Mouse (Mus musculus) neural tube, embryonic 14.5 days (tissue): ENCODE data around the gene Csnk1e. TPM values are rescaled to one million over a fixed set of nuclear protein-coding genes. Genes with fewer than 3 reads are reported as not detected.

ENCODE experiments used
- ATAC-seq: fragments of 200-750 bp; cut with Nextera tagmentation; 2 replicates; pipeline ENCODE4 v1.8.0; 2017; ENCODE audit warnings: low read depth, mild to moderate bottlenecking, moderate TSS enrichment, moderate library complexity
- H3K27ac ChIP-seq: fragments of 300-500 bp; sonication (generic); 2 replicates; pipeline ENCODE4 v1.5.1; 2014; ENCODE audit warnings: low read depth, mild to moderate bottlenecking, control low read depth, low read length, moderate library complexity, mixed read lengths
- H3K27me3 ChIP-seq: fragments of 300-500 bp; sonication (generic); 2 replicates; pipeline ENCODE4 v1.6.1; 2014; ENCODE audit warnings: low read length; ENCODE audit not compliant: control insufficient read depth, insufficient read depth
- H3K36me3 ChIP-seq: fragments of 300-500 bp; sonication (generic); 2 replicates; pipeline ENCODE4 v1.6.1; 2014; ENCODE audit warnings: low read length, mixed read lengths; ENCODE audit not compliant: control insufficient read depth, insufficient read depth
- H3K4me1 ChIP-seq: fragments of 300-500 bp; sonication (generic); 2 replicates; pipeline ENCODE4 v1.6.1; 2014; ENCODE audit warnings: low read length; ENCODE audit not compliant: control insufficient read depth, insufficient read depth
- H3K4me2 ChIP-seq: fragments of 300-500 bp; sonication (generic); 2 replicates; pipeline ENCODE4 v1.6.1; 2014; ENCODE audit warnings: mild to moderate bottlenecking, low read depth, low read length, control low read depth
- H3K4me3 ChIP-seq: fragments of 300-500 bp; sonication (generic); 2 replicates; pipeline ENCODE4 v1.5.1; 2014; ENCODE audit warnings: low read depth, low read length, control low read depth, mixed read lengths
- H3K9ac ChIP-seq: fragments of 300-500 bp; sonication (generic); replicated peaks from 2 replicates; pipeline ENCODE4 v1.6.1; 2014; ENCODE audit warnings: low read depth, mild to moderate bottlenecking, control low read depth, low read length, mixed read lengths
- H3K9me3 ChIP-seq: fragments of 300-500 bp; sonication (generic); 2 replicates; pipeline ENCODE4 v1.6.1; 2016; ENCODE audit warnings: low read length; ENCODE audit not compliant: control insufficient read depth
- WGBS: fragments of 180-500 bp; shearing (Covaris S2); extraction: QIAGEN DNeasy Blood & Tissue Kit; methylation state at CpG from one replicate; pipeline ENCODE4 v1.1.7; 2014; 5-methylcytosine and 5-hydroxymethylcytosine counted together
- polyA plus RNA-seq: library from polyadenylated mRNA; unstranded; fragments of >200 nt; fragmentation: Nextera tagmentation; extraction: Ambion mirVana; gene quantifications from 2 replicates; pipeline ENCODE4 v1.2.1, GENCODE M21; 2014

Csnk1e gene
- polyA plus RNA-seq, 1 experiment from 2014 or later = 202 TPM

- no peak overlapping the region for H3K27ac ChIP-seq
- no peaks in the 10 kb centered on the region for H3K9me3 ChIP-seq
- no peak for ATAC-seq
- 94% methylated on average over 3 of the region's 3 CpGs for WGBS
- H3K36me3 ChIP-seq = peaks cover 59% of the 10 kb centered on the region
- no peaks in the 10 kb centered on the region for H3K27me3 ChIP-seq
- no peak overlapping the region for H3K9ac ChIP-seq
- H3K4me1 ChIP-seq = no peaks in the 10 kb centered on the region
- H3K4me3 ChIP-seq = no peak overlapping the region
- no peak overlapping the region for H3K4me2 ChIP-seq
Measured at GRCm38 (mm10) chr15:79418265-79418664, 37.1 kb downstream of the Csnk1e start.

- WGBS = 98% methylated on average over 3 of the region's 3 CpGs
- Histone ChIP-seq H3K27me3 (no peaks in the 10 kb centered on the region), H3K9me3 (no peaks in the 10 kb centered on the region), H3K27ac (no peak overlapping the region), H3K36me3 (peaks cover 50% of the 10 kb centered on the region), H3K9ac (no peak overlapping the region), H3K4me2 (no peak overlapping the region), H3K4me1 (no peaks in the 10 kb centered on the region), H3K4me3 (no peak overlapping the region)
- ATAC-seq = no peak
Measured at GRCm38 (mm10) chr15:79417379-79417778, 38.0 kb downstream of the Csnk1e start.

DNA sequence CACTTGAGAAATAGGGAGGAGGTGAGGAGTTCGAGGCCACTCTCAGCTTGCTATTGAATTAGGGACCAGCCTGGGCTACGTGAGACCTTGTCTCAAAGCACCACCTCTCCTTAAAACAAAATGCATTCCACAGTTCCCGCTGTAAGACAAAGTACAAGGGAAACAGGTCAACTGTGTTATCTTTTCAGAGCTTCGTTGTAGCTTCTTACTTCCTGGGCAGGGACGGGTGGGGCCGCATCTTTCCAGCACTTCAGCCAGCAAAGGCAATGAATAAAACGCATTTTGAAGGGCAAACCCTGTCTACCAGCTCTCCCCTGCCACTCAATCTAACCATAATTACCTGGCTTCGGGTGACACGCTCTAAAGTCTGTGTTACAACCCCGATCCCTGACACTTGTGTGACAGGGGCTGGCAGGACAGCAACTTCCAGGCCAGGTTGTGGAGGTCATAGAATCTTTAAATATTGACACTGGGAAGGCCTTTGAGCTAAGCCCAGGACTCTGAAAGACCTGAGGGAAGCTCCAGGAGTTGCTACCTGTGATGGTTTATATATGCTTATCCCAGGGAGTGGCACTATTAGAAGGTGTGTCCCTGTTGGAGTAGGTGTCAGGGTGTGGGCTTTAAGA lies 38.8 kb downstream of the Csnk1e start:
- Histone ChIP-seq H3K4me2 (no peak overlapping the region), H3K4me3 (no peak overlapping the region), H3K36me3 (peaks cover 42% of the 10 kb centered on the region), H3K9me3 (no peaks in the 10 kb centered on the region), H3K27me3 (no peaks in the 10 kb centered on the region), H3K27ac (no peak overlapping the region), H3K9ac (no peak overlapping the region), H3K4me1 (no peaks in the 10 kb centered on the region)
- WGBS = 96% methylated on average over 10 of the region's 10 CpGs
- no peak for ATAC-seq

DNA sequence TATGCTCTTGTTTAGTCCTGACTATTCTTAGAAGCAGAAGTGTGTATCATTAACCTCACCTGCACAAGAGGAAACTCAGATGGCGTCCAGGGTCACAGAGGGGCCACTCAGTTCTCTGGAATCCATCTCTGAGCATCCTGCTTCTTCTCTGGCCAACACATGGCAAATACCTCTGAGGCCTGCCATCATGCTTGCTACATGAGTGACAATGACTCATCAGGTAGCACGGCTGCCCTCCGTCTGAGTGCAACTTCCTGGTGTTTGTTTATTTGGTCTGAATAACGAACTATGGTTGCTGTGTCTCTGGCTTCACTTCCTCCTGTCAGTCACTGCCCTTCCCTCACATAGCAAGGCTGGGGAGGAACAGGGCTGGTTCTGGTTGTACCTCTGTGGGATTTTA lies 40.9 kb downstream of the Csnk1e start:
- Histone ChIP-seq H3K36me3 (peaks cover 21% of the 10 kb centered on the region), H3K4me1 (no peaks in the 10 kb centered on the region), H3K4me3 (no peak overlapping the region), H3K9me3 (no peaks in the 10 kb centered on the region), H3K4me2 (no peak overlapping the region), H3K27me3 (no peaks in the 10 kb centered on the region), H3K9ac (no peak overlapping the region), H3K27ac (no peak overlapping the region)
- WGBS = 75% methylated on average over 4 of the region's 4 CpGs
- ATAC-seq = no peak

DNA sequence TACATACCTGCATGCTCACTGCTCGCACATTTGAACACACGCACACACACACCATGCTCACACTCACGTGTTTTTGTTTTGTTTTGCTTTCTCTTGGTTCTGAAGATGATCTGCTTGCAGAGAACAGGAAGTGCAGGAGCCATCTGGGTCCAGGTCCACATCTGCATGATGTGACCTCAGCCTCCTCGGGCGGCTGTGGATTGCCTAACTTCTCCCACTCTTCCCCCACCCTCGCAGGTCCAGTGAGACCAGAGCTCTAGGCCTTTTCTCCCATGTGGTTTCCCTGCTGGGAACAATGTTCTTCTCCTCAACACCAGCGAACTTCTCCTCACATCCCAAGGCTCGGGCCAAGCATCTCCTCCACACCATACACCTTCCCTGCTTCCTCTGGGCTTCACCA lies 41.6 kb downstream of the Csnk1e start:
- WGBS = 86% methylated on average over 8 of the region's 8 CpGs
- Histone ChIP-seq H3K4me1 (no peaks in the 10 kb centered on the region), H3K9me3 (no peaks in the 10 kb centered on the region), H3K36me3 (peaks cover 14% of the 10 kb centered on the region; the same call in 1 of the 2 replicates), H3K27ac (no peak overlapping the region), H3K27me3 (no peaks in the 10 kb centered on the region), H3K4me3 (no peak overlapping the region), H3K4me2 (no peak overlapping the region), H3K9ac (no peak overlapping the region)
- ATAC-seq = no peak

- Histone ChIP-seq H3K36me3 (peaks cover 8% of the 10 kb centered on the region; the same call in 1 of the 2 replicates), H3K4me3 (no peak overlapping the region), H3K9me3 (no peaks in the 10 kb centered on the region), H3K4me2 (no peak overlapping the region), H3K4me1 (no peaks in the 10 kb centered on the region), H3K9ac (no peak overlapping the region), H3K27me3 (no peaks in the 10 kb centered on the region), H3K27ac (no peak overlapping the region)
- WGBS = 94% methylated on average over 3 of the region's 3 CpGs
- ATAC-seq = no peak
Measured at GRCm38 (mm10) chr15:79413201-79413600, 42.2 kb downstream of the Csnk1e start.

DNA sequence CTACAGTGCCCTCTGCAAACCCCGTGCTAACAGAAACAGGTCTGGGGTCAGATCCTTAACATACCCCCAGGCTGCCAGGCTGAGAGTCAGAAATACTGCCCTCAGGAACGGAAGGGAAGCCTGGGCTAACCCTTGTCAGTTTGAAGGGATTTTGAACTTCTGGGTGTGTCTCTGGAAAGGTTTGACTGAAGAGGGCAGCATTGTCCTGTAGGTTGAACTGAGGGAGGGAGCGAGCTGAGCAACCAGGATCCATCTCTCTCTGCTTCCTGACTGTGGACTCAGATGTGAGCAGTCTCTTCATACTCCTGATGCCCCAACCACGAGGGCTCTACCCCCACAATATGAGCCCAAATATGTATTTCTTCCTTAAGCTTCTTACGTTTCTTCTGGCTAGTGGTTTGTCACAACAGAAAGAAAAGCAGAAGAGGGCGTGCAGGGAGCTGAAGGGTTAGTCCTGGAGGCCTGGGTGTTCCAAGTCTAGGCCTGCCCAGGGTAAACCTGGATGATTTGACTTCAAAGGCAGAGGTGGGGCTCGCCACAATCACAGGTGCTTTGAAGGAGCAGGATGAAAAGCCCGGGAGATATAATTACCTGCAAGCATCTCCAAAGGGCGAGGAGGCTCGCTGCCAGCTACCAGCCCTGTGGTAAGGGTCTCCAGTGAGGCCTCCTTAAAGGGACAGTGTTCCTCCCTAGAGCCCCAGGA lies 43.9 kb downstream of the Csnk1e start:
- Histone ChIP-seq H3K27ac (no peak overlapping the region), H3K4me3 (no peak overlapping the region), H3K27me3 (no peaks in the 10 kb centered on the region), H3K36me3 (no peaks in the 10 kb centered on the region), H3K9me3 (no peaks in the 10 kb centered on the region), H3K9ac (no peak overlapping the region), H3K4me1 (no peaks in the 10 kb centered on the region), H3K4me2 (no peak overlapping the region)
- no peak for ATAC-seq
- 70% methylated on average over 10 of the region's 10 CpGs for WGBS

DNA sequence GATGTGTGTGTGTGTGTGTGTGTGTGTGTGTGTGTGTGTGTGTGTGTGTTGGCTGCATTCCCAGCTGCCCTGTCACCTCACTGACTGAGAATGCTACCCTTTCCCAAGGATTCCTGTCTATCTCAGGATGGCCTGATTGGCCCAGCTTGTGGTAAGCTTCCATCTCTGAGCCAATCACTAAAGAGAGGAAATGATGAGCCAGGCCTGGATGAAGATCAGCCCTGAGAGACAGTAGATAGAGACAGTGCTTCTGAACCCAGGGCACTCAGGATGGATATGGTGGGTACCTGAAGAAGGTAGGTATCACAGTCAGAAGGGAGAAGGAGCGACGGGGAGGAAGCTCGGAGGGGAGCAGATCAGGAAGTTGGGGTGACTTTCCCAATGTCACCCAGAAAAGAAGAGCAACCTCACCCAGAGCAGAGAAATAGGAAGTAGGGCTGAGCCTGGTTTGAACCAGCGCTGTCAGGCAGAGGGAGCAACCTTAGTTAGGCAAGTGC lies 46.2 kb downstream of the Csnk1e start:
- Histone ChIP-seq H3K4me1 (peaks cover 1% of the 10 kb centered on the region; the same call in 1 of the 2 replicates), H3K4me3 (no peak overlapping the region), H3K9ac (no peak overlapping the region), H3K36me3 (no peaks in the 10 kb centered on the region), H3K27me3 (no peaks in the 10 kb centered on the region), H3K9me3 (no peaks in the 10 kb centered on the region), H3K27ac (no peak overlapping the region), H3K4me2 (no peak overlapping the region)
- no peak for ATAC-seq
- WGBS = 91% methylated on average over 4 of the region's 4 CpGs

DNA sequence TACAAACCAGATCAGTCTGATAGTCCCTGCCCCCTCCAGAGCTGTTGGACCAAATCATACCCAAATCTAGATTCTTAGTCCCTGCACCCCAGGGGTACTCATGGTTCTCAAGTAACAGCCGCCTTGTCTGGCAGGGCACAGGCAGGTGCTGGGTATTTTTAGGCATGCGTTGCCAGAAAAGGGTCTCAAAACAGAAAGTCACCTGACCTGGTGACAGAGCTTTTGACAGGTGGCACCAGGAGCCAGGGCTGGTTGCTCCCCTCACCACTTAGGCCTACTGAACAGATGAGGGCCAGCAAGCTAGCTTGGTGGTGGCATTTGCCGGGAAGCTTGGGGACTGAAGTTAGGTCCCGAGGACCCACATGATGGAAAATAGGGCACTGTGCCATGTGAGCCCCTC lies 48.8 kb downstream of the Csnk1e start:
- ATAC-seq = no peak
- H3K27ac ChIP-seq = no peak overlapping the region
- WGBS = 81% methylated on average over 4 of the region's 4 CpGs

More for the DNA sequence above, 48.8 kb downstream of the Csnk1e start:
- H3K27me3 ChIP-seq = no peaks in the 10 kb centered on the region
- H3K4me2 ChIP-seq = no peak overlapping the region
- H3K4me1 ChIP-seq = peaks cover 15% of the 10 kb centered on the region; the same call in 1 of the 2 replicates
- H3K4me3 ChIP-seq = no peak overlapping the region
- no peaks in the 10 kb centered on the region for H3K9me3 ChIP-seq
- H3K9ac ChIP-seq = no peak overlapping the region
- H3K36me3 ChIP-seq = no peaks in the 10 kb centered on the region
